Mouse (Mus musculus) neural tube, embryonic 15.5 days (tissue): ENCODE measurements around the gene Ccdc191. TPM values are rescaled to one million over a fixed set of nuclear protein-coding genes. Genes with fewer than 3 reads are reported as not detected.

Source experiments
- ATAC-seq: fragments of 200-750 bp; cut with Nextera tagmentation; 2 replicates; pipeline ENCODE4 v1.8.0; 2017; ENCODE audit warnings: mild to moderate bottlenecking, moderate TSS enrichment, moderate library complexity; ENCODE audit not compliant: low FRiP score
- H3K27ac ChIP-seq: fragments of 300-500 bp; sonication (generic); replicated peaks from 2 replicates; pipeline ENCODE4 v1.5.1; 2015; ENCODE audit warnings: mild to moderate bottlenecking, inconsistent platforms
- H3K27me3 ChIP-seq: fragments of 300-500 bp; sonication (generic); replicated peaks from 2 replicates; pipeline ENCODE4 v1.6.1; 2015; ENCODE audit warnings: inconsistent platforms
- H3K36me3 ChIP-seq: fragments of 300-500 bp; sonication (generic); 2 replicates; pipeline ENCODE4 v1.6.1; 2015; ENCODE audit warnings: inconsistent platforms
- H3K4me1 ChIP-seq: fragments of 300-500 bp; sonication (generic); 2 replicates; pipeline ENCODE4 v1.6.1; 2015; ENCODE audit warnings: inconsistent platforms
- H3K4me2 ChIP-seq: fragments of 300-500 bp; sonication (generic); 2 replicates; pipeline ENCODE4 v1.6.1; 2015; ENCODE audit warnings: inconsistent platforms, mild to moderate bottlenecking, moderate library complexity
- H3K4me3 ChIP-seq: fragments of 300-500 bp; sonication (generic); replicated peaks from 2 replicates; pipeline ENCODE4 v1.5.1; 2015; ENCODE audit warnings: mild to moderate bottlenecking, inconsistent platforms
- H3K9ac ChIP-seq: fragments of 300-500 bp; sonication (generic); replicated peaks from 2 replicates; pipeline ENCODE4 v1.6.1; 2015; ENCODE audit warnings: mild to moderate bottlenecking, inconsistent platforms
- H3K9me3 ChIP-seq: fragments of 300-500 bp; sonication (generic); replicated peaks from 2 replicates; pipeline ENCODE4 v1.6.1; 2016; ENCODE audit warnings: inconsistent platforms
- WGBS: fragments of 180-500 bp; shearing (Covaris S2); methylation state at CpG from one replicate; pipeline ENCODE4 v1.1.7; 2015; ENCODE audit warnings: mixed read lengths; 5-methylcytosine and 5-hydroxymethylcytosine counted together
- microRNA-seq: library from miRNA; unstranded; fragments of <30 nt; microRNA quantifications from one replicate; pipeline ENCODE4, GENCODE M21; 2017
- polyA plus RNA-seq: library from polyadenylated mRNA; unstranded; fragments of >200 nt; fragmentation: Nextera tagmentation; extraction: Ambion mirVana; gene quantifications from 2 replicates; pipeline ENCODE4 v1.2.1, GENCODE M21; 2015

Ccdc191 gene
- polyA plus RNA-seq, 1 experiment from 2014 or later: 6.6 TPM

GRCm38 (mm10) chr16:43986299-43986698 lies 96.7 kb downstream of the Ccdc191 start:
- no peaks in the 10 kb centered on the region for H3K9me3 ChIP-seq
- no peak overlapping the region for H3K27ac ChIP-seq
- H3K27me3 ChIP-seq: no peaks in the 10 kb centered on the region
- H3K4me2 ChIP-seq: no peak overlapping the region
- H3K36me3 ChIP-seq: no peaks in the 10 kb centered on the region
- no peak overlapping the region for H3K9ac ChIP-seq
- no peak overlapping the region for H3K4me3 ChIP-seq
- WGBS: 95% methylated on average over 4 of the region's 4 CpGs
- H3K4me1 ChIP-seq: no peaks in the 10 kb centered on the region
- no peak for ATAC-seq

- 86% methylated on average over 3 of the region's 3 CpGs for WGBS
Measured at GRCm38 (mm10) chr16:43994623-43995022, 105.0 kb downstream of the Ccdc191 start.

GRCm38 (mm10) chr16:43999111-43999510 lies 109.5 kb downstream of the Ccdc191 start:
- Histone ChIP-seq H3K36me3 (no peaks in the 10 kb centered on the region), H3K9me3 (no peaks in the 10 kb centered on the region), H3K9ac (no peak overlapping the region), H3K27me3 (no peaks in the 10 kb centered on the region), H3K4me3 (no peak overlapping the region), H3K4me2 (no peak overlapping the region), H3K4me1 (no peaks in the 10 kb centered on the region), H3K27ac (no peak overlapping the region)
- 79% methylated on average over 8 of the region's 8 CpGs for WGBS
- no peak for ATAC-seq

More at GRCm38 (mm10) chr16:43994623-43995022, 105.0 kb downstream of the Ccdc191 start:
- no peak for ATAC-seq
- Histone ChIP-seq H3K9me3 (no peaks in the 10 kb centered on the region), H3K4me1 (no peaks in the 10 kb centered on the region), H3K4me3 (no peak overlapping the region), H3K27ac (no peak overlapping the region), H3K9ac (no peak overlapping the region), H3K4me2 (no peak overlapping the region), H3K36me3 (no peaks in the 10 kb centered on the region), H3K27me3 (no peaks in the 10 kb centered on the region)

GRCm38 (mm10) chr16:43999541-43999940 lies 109.9 kb downstream of the Ccdc191 start:
- no peaks in the 10 kb centered on the region for H3K9me3 ChIP-seq
- no peaks in the 10 kb centered on the region for H3K36me3 ChIP-seq
- WGBS: 87% methylated on average over 5 of the region's 5 CpGs
- no peaks in the 10 kb centered on the region for H3K4me1 ChIP-seq
- H3K4me3 ChIP-seq: no peak overlapping the region
- no peaks in the 10 kb centered on the region for H3K27me3 ChIP-seq
- H3K9ac ChIP-seq: no peak overlapping the region
- no peak for ATAC-seq
- H3K27ac ChIP-seq: no peak overlapping the region
- H3K4me2 ChIP-seq: no peak overlapping the region

- H3K4me1 ChIP-seq: no peaks in the 10 kb centered on the region
- no peak overlapping the region for H3K9ac ChIP-seq
- ATAC-seq: no peak
- H3K36me3 ChIP-seq: no peaks in the 10 kb centered on the region
- H3K27me3 ChIP-seq: no peaks in the 10 kb centered on the region
- WGBS: 65% methylated on average over 5 of the region's 5 CpGs
- H3K4me2 ChIP-seq: no peak overlapping the region
- no peak overlapping the region for H3K4me3 ChIP-seq
- no peak overlapping the region for H3K27ac ChIP-seq
- no peaks in the 10 kb centered on the region for H3K9me3 ChIP-seq
Measured at GRCm38 (mm10) chr16:44002086-44002485, 112.5 kb downstream of the Ccdc191 start.

- ATAC-seq: no peak
- Histone ChIP-seq H3K27ac (no peak overlapping the region), H3K27me3 (no peaks in the 10 kb centered on the region), H3K9me3 (no peaks in the 10 kb centered on the region), H3K4me1 (no peaks in the 10 kb centered on the region), H3K9ac (no peak overlapping the region), H3K4me3 (no peak overlapping the region), H3K36me3 (no peaks in the 10 kb centered on the region), H3K4me2 (no peak overlapping the region)
- 66% methylated on average over 5 of the region's 5 CpGs for WGBS
Measured at GRCm38 (mm10) chr16:44011010-44011409, 121.4 kb downstream of the Ccdc191 start.

Small RNA genes within 50 kb of the gene (microRNA-seq; reads per million reads assigned to microRNA genes)
- not detected for gene Mir3470b

Other genes starting within 250 kb of the Ccdc191 start
- not detected in 2 replicates for gene Tigit, start 225.7 kb upstream of the Ccdc191 start, polyA plus RNA-seq
- not detected in 2 replicates for gene Drd3, start 135.8 kb upstream of the Ccdc191 start, polyA plus RNA-seq
- 17.8 and 19.3 TPM in 2 replicates for gene Qtrt2, start 37.0 kb downstream of the Ccdc191 start, polyA plus RNA-seq
- 3.1 and 3.4 TPM in 2 replicates for gene Zdhhc23, start 90.0 kb downstream of the Ccdc191 start, polyA plus RNA-seq
- gene Gramd1c, start 173.5 kb downstream of the Ccdc191 start, polyA plus RNA-seq: 2.8 and 3.0 TPM in 2 replicates
- gene Atp6v1a, start 249.9 kb downstream of the Ccdc191 start, polyA plus RNA-seq: 138 and 139 TPM in 2 replicates